Mouse (Mus musculus) lung, postnatal 0 days (tissue): ENCODE results near the gene Fbxl17. TPM values are rescaled to one million over a fixed set of nuclear protein-coding genes. Genes with fewer than 3 reads are reported as not detected.

ENCODE experiments used
- ATAC-seq: fragments of 200-750 bp; cut with Nextera tagmentation; 2 replicates; pipeline ENCODE4 v1.8.0; 2017; ENCODE audit warnings: moderate library complexity
- DNase-seq: peaks from one replicate; pipeline ENCODE4 v3.0.0-alpha.2; 2016; ENCODE audit warnings: low spot score
- H3K27ac ChIP-seq: fragments of 300-500 bp; sonication (generic); 2 replicates; pipeline ENCODE4 v1.5.1; 2014; ENCODE audit warnings: antibody characterized with exemption, mild to moderate bottlenecking, low read length, mixed read lengths
- H3K27me3 ChIP-seq: fragments of 300-500 bp; sonication (generic); replicated peaks from 2 replicates; pipeline ENCODE4 v1.6.1; 2014; ENCODE audit warnings: low read length, mixed read lengths; ENCODE audit not compliant: insufficient read depth
- H3K36me3 ChIP-seq: fragments of 300-500 bp; sonication (generic); 2 replicates; pipeline ENCODE4 v1.6.1; 2014; ENCODE audit warnings: low read length, mixed read lengths; ENCODE audit not compliant: insufficient read depth
- H3K4me1 ChIP-seq: fragments of 300-500 bp; sonication (generic); 2 replicates; pipeline ENCODE4 v1.6.1; 2014; ENCODE audit warnings: antibody characterized with exemption, low read depth, low read length, mixed read lengths; ENCODE audit not compliant: insufficient read depth
- H3K4me2 ChIP-seq: fragments of 300-500 bp; sonication (generic); replicated peaks from 2 replicates; pipeline ENCODE4 v1.6.1; 2014; ENCODE audit warnings: low read depth, mild to moderate bottlenecking, low read length, moderate library complexity, mixed read lengths
- H3K4me3 ChIP-seq: fragments of 300-500 bp; sonication (generic); 2 replicates; pipeline ENCODE4 v1.5.1; 2014; ENCODE audit warnings: low read depth, low read length
- H3K9ac ChIP-seq: fragments of 300-500 bp; sonication (generic); replicated peaks from 2 replicates; pipeline ENCODE4 v1.6.1; 2014; ENCODE audit warnings: low read depth, mild to moderate bottlenecking
- H3K9me3 ChIP-seq: fragments of 300-500 bp; sonication (generic); 2 replicates; pipeline ENCODE4 v1.6.1; 2016; ENCODE audit warnings: low read length, mixed read lengths
- CTCF ChIP-seq: IDR thresholded peaks from 2 replicates; pipeline ENCODE4 v1.5.1; 2016; ENCODE audit warnings: antibody characterized with exemption, mild to moderate bottlenecking
- EP300 ChIP-seq: IDR thresholded peaks from 2 replicates; pipeline ENCODE4 v1.6.1; 2016; ENCODE audit warnings: antibody characterized with exemption, mild to moderate bottlenecking, control low read depth
- WGBS: fragments of 180-500 bp; shearing (Covaris S2); extraction: QIAGEN DNeasy Blood & Tissue Kit; methylation state at CpG from one replicate; pipeline ENCODE4 v1.1.7; 2014; 5-methylcytosine and 5-hydroxymethylcytosine counted together
- polyA plus RNA-seq: library from polyadenylated mRNA; unstranded; fragments of >200 nt; fragmentation: Nextera tagmentation; extraction: Ambion mirVana; gene quantifications from 2 replicates; pipeline ENCODE4 v1.2.1, GENCODE M21; 2015

The Fbxl17 gene
- polyA plus RNA-seq, 1 experiment from 2014 or later = 6.9 TPM

GRCm38 (mm10) chr17:63025238-63025637, 474.6 kb downstream of the Fbxl17 start:
- Histone ChIP-seq H3K36me3 (no peaks in the 10 kb centered on the region), H3K9ac (no peak overlapping the region), H3K4me2 (peak overlapping the region; percentile 28; the same call in 1 of the 2 replicates), H3K27ac (no peak overlapping the region), H3K27me3 (no peaks in the 10 kb centered on the region), H3K9me3 (no peaks in the 10 kb centered on the region), H3K4me3 (no peak overlapping the region), H3K4me1 (peaks cover 5% of the 10 kb centered on the region; the same call in 1 of the 2 replicates)
- no peak for ATAC-seq
- TF ChIP-seq CTCF (no peak), EP300 (no peak)
- 53% methylated on average over 15 of the region's 15 CpGs for WGBS
- DNase-seq = no peak

DNA sequence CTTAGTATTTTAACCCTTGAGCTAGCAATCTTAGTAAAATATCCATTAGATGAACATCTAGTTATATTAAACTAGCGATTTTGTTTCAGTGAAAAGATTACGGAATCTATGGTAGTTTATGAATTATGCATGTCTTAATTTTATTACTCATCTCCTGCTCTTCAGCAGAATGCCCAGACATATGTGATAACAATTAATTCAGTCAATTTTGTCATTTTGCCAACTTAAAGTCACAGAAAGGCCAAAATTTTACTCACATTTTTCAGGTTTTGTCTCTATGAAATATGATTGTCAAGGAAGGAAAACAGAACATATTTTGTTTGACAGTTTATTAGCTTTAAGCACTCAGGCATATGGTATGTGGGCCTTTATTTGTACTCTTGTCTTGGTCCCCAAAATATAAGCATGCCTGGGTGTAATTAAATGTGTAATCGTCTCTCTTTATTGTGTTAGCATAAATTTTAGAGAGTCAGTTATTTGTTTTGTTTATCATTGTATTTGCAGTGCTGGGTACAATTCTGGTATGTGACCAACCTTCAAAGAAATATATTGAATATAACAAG, 482.1 kb downstream of the Fbxl17 start:
- H3K9ac ChIP-seq = no peak overlapping the region
- H3K36me3 ChIP-seq = no peaks in the 10 kb centered on the region
- WGBS = 87% methylated on average over 3 of the region's 3 CpGs
- H3K27ac ChIP-seq = no peak overlapping the region
- H3K4me1 ChIP-seq = no peaks in the 10 kb centered on the region
- ATAC-seq = no peak
- H3K4me3 ChIP-seq = no peak overlapping the region
- TF ChIP-seq CTCF = no peak
- TF ChIP-seq EP300 = no peak
- DNase-seq = no peak
- H3K27me3 ChIP-seq = no peaks in the 10 kb centered on the region
- no peak overlapping the region for H3K4me2 ChIP-seq
- no peaks in the 10 kb centered on the region for H3K9me3 ChIP-seq

- Histone ChIP-seq H3K4me1 (no peaks in the 10 kb centered on the region), H3K9me3 (no peaks in the 10 kb centered on the region), H3K36me3 (no peaks in the 10 kb centered on the region), H3K4me3 (no peak overlapping the region), H3K27ac (no peak overlapping the region), H3K9ac (no peak overlapping the region), H3K27me3 (no peaks in the 10 kb centered on the region), H3K4me2 (no peak overlapping the region)
- ATAC-seq (peak; percentile 76), DNase-seq (no peak)
- 23% methylated on average over 3 of the region's 3 CpGs for WGBS
- TF ChIP-seq CTCF (no peak), EP300 (no peak)
These were observed 487.3 kb downstream of the Fbxl17 start for GRCm38 (mm10) chr17:63012571-63012923.

DNA sequence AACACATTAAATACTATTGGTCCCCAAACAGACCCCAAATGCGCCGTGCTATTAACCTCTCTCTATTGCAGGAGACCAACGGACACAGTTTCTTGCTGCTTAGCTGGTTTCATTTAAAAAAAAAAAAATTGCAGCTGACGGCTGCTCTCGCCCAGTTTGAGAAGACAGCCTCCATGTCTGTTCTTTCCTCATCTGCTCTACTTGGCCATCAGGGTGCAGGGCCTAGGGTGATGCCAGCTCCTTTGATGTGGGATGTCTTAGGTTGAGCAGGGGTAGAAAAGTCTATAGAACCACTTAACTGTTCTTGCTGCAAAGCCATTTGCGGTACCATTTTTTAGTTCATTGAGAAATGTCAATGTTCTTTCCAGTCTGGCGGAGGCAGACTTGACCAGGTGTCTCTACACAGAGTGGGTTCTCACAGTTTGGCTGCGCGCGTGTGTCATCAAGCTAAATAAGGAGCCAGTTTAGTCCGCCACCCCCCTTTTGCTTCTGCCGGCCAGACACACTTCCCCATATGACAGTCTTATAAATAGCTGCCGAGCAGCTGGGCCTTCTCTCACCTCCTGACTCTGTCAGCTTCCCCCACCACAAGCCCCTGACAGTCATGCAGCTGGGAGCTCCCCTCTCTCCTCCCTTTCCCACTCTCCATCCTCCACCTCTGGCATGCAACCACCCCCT, 487.8 kb downstream of the Fbxl17 start:
- Histone ChIP-seq H3K9ac (no peak overlapping the region), H3K4me3 (no peak overlapping the region), H3K4me1 (no peaks in the 10 kb centered on the region), H3K4me2 (no peak overlapping the region), H3K27me3 (no peaks in the 10 kb centered on the region), H3K9me3 (no peaks in the 10 kb centered on the region), H3K27ac (peak overlapping the region; percentile 62; the same call in 1 of the 2 replicates), H3K36me3 (no peaks in the 10 kb centered on the region)
- TF ChIP-seq CTCF = no peak
- TF ChIP-seq EP300 = no peak
- 48% methylated on average over 13 of the region's 13 CpGs for WGBS
- DNase-seq (peak; percentile 91), ATAC-seq (peak; percentile 93)

DNA sequence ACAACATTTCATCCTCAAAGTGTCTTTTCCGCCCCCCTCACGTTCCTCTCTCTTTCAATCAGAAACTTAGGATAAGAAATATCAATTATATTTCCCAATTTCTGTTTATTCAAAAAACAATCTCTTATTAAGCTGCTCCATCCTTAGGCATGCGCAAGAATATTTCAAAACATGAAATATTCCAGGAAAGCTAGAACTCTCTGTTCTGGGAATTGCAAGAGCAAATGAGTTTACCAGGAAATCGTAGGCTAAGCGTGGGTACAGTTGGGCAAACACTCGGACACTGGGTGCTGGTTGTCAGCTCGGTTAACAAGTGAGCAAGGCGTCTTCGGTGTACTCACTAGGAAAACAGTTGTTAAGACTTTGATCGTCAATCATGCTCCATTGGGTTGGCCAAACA, 489.0 kb downstream of the Fbxl17 start:
- DNase-seq (peak; percentile 78), ATAC-seq (peak; percentile 34; the same call in 1 of the 2 replicates)
- Histone ChIP-seq H3K4me3 (no peak overlapping the region), H3K9me3 (no peaks in the 10 kb centered on the region), H3K27ac (no peak overlapping the region), H3K4me1 (no peaks in the 10 kb centered on the region), H3K27me3 (no peaks in the 10 kb centered on the region), H3K9ac (no peak overlapping the region), H3K36me3 (no peaks in the 10 kb centered on the region), H3K4me2 (no peak overlapping the region)
- no peak for TF ChIP-seq CTCF
- peak; percentile 98 for TF ChIP-seq EP300
- 71% methylated on average over 10 of the region's 10 CpGs for WGBS

DNA sequence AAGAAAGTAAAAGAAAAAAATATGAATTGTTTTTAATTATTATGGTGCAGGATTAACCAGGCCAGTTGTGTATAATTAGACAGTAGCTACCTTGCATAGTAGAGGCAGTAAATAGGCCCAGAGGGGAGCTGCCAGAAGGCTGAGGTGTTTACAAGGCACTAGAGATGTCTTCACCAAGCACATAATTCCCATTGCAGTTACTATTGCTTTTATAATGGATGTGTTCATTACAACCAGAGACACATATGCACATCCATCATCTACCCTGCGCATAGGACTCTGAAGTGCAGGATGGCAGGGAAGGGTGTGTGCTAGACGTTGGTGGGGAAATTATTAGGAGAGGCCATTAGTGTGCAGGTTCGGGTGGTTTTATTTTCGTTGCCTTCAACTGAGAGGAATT, 491.0 kb downstream of the Fbxl17 start:
- no peak overlapping the region for H3K9ac ChIP-seq
- ATAC-seq = no peak
- no peaks in the 10 kb centered on the region for H3K4me1 ChIP-seq
- H3K4me3 ChIP-seq = no peak overlapping the region
- H3K9me3 ChIP-seq = no peaks in the 10 kb centered on the region
- no peak overlapping the region for H3K27ac ChIP-seq
- H3K4me2 ChIP-seq = no peak overlapping the region
- no peak for TF ChIP-seq EP300
- TF ChIP-seq CTCF = no peak
- 81% methylated on average over 4 of the region's 4 CpGs for WGBS
- no peaks in the 10 kb centered on the region for H3K36me3 ChIP-seq
- H3K27me3 ChIP-seq = no peaks in the 10 kb centered on the region
- DNase-seq = no peak
